Mouse (Mus musculus) layer of hippocampus, postnatal 36 days (tissue): ENCODE measurements around the gene Timm10b. TPM values are rescaled to one million over a fixed set of nuclear protein-coding genes. Genes with fewer than 3 reads are reported as not detected.

Source experiments
- DNase-seq, 2 experiments: peaks; one replicate each; pipeline ENCODE4 v3.0.0; 2022
- total RNA-seq, 2 experiments: library from RNA; stranded (reverse); gene quantifications; 2 replicates each; pipeline ENCODE4 v1.2.3; 2021

The Timm10b gene
- 10 to 100 TPM; 67.3 to 67.7 TPM for total RNA-seq

- no peak for DNase-seq
Measured at GRCm38 (mm10) chr7:105639756-105640155, at the start of gene Timm10b. Gene Timm10b, plus strand, starts transcription at chr7:105640056.

- no peak for DNase-seq
Measured at GRCm38 (mm10) chr7:105590097-105590496, 49.8 kb upstream of the Timm10b start.

- peak; percentile 44 to 59 for DNase-seq
Measured at GRCm38 (mm10) chr7:105602860-105603623, 36.8 kb upstream of the Timm10b start.

- no peak for DNase-seq
Measured at GRCm38 (mm10) chr7:105608467-105608866, 31.4 kb upstream of the Timm10b start.

GRCm38 (mm10) chr7:105611767-105612166 is 28.1 kb upstream of the Timm10b start:
- no peak for DNase-seq

- no peak for DNase-seq
Measured at GRCm38 (mm10) chr7:105614400-105614799, 25.5 kb upstream of the Timm10b start.

GRCm38 (mm10) chr7:105615720-105616119 is 24.1 kb upstream of the Timm10b start:
- no peak for DNase-seq

GRCm38 (mm10) chr7:105616561-105616960 is 23.3 kb upstream of the Timm10b start:
- DNase-seq: no peak

GRCm38 (mm10) chr7:105617810-105618209 is 22.0 kb upstream of the Timm10b start:
- no peak for DNase-seq

GRCm38 (mm10) chr7:105619701-105620100 is 20.2 kb upstream of the Timm10b start:
- DNase-seq: no peak

- DNase-seq: no peak
Measured at GRCm38 (mm10) chr7:105621053-105621452, 18.8 kb upstream of the Timm10b start.

- DNase-seq: no peak
Measured at GRCm38 (mm10) chr7:105621646-105622292, 18.1 kb upstream of the Timm10b start.

GRCm38 (mm10) chr7:105625397-105625796 is 14.5 kb upstream of the Timm10b start:
- DNase-seq: no peak

- peak in 1 of 2 experiments; percentile 29 for DNase-seq
Measured at GRCm38 (mm10) chr7:105628633-105629032, 11.2 kb upstream of the Timm10b start.

GRCm38 (mm10) chr7:105632551-105632972 is 7.3 kb upstream of the Timm10b start:
- no peak for DNase-seq

- DNase-seq: peak; percentile 91
Measured at GRCm38 (mm10) chr7:105633127-105633800, 6.6 kb upstream of the Timm10b start, which contains the start of gene Trim3. Gene Trim3, minus strand, starts transcription at chr7:105633571.

- no peak for DNase-seq
Measured at GRCm38 (mm10) chr7:105633801-105634135, 6.1 kb upstream of the Timm10b start.

- no peak for DNase-seq
Measured at GRCm38 (mm10) chr7:105634272-105634920, 5.5 kb upstream of the Timm10b start.

- no peak for DNase-seq
Measured at GRCm38 (mm10) chr7:105635726-105636125, 4.1 kb upstream of the Timm10b start.

GRCm38 (mm10) chr7:105638776-105639175 is 1.1 kb upstream of the Timm10b start:
- DNase-seq: no peak

GRCm38 (mm10) chr7:105639304-105639703 is 552 bp upstream of the Timm10b start:
- no peak for DNase-seq

- peak; percentile 95 to 97 for DNase-seq
Measured at GRCm38 (mm10) chr7:105640233-105640893, 507 bp downstream of the Timm10b start, which contains the start of the genes Arfip2 and Gm45799. Gene Arfip2, minus strand, starts transcription at chr7:105640416. Gene Gm45799, plus strand, starts transcription at chr7:105640552.
